ENCODE assay signal across 10 mouse cellular contexts in genomic region chr17:12722622-12723021, GRCm38 (mm10). TPM values are rescaled to one million over a fixed set of nuclear protein-coding genes. Genes with fewer than 3 reads are reported as not detected.
A peak's percentile ranks its signal among the peaks of the same experiment; 100 is the strongest.
DNase-seq lines count a peak whose midpoint lies in the region; ATAC-seq lines count a peak whose summit lies in the region.
"Had no signal": no experiment of that assay in that cellular context is flagged by ENCODE, and none has a peak within 500 bp of the region (broad histone marks: within the 10 kb centered on the region; RNA-seq: fewer than 3 reads in every experiment).

No protein-coding gene starts in this region.

- H3K9ac ChIP-seq in embryonic facial prominence, embryonic 13.5 days = no peak overlapping the region
- no peak overlapping the region for H3K9ac ChIP-seq in forebrain, embryonic 11.5 days (ENCODE audit: low read length)
- H3K9ac ChIP-seq in hindbrain, embryonic 13.5 days = no peak overlapping the region

- H3K9me3 ChIP-seq in embryonic facial prominence, embryonic 13.5 days = no peaks in the 10 kb centered on the region
- no peaks in the 10 kb centered on the region for H3K9me3 ChIP-seq in forebrain, embryonic 11.5 days (ENCODE audit: control insufficient read depth, low read length)
- no peaks in the 10 kb centered on the region for H3K9me3 ChIP-seq in hindbrain, embryonic 13.5 days

- intact Hi-C loops in heart, postnatal 14 days (cut with DNase I) = loop anchor here (2.0 to 5.0 kb wide), 2 partner anchors 44 to 70 kb away; no protein-coding TSS in a partner anchor

- peak; percentile 21 for DNase-seq in kidney, adult 9 months
- DNase-seq in kidney, postnatal 14 days = no peak
- DNase-seq in heart, postnatal 14 days = peak; percentile 39 to 54
- DNase-seq in lung, postnatal 4 days = peak; percentile 36 to 48
- no peak for DNase-seq in forebrain, embryonic 11.5 days (ENCODE audit: low spot score)
- no peak for DNase-seq in urinary bladder, adult 18-20 months (ENCODE audit: low spot score in 2 of 2)

- peaks cover 57% of the 10 kb centered on the region for H3K36me3 ChIP-seq in embryonic facial prominence, embryonic 13.5 days
- no peaks in the 10 kb centered on the region; the same call in 1 of the 2 replicates for H3K36me3 ChIP-seq in forebrain, embryonic 11.5 days (ENCODE audit: control insufficient read depth, insufficient read depth, low read length)
- H3K36me3 ChIP-seq in hindbrain, embryonic 13.5 days = peaks cover 60% of the 10 kb centered on the region

- peak overlapping the region; percentile 60 for H3K27ac ChIP-seq in embryonic facial prominence, embryonic 13.5 days
- no peak overlapping the region for H3K27ac ChIP-seq in forebrain, embryonic 11.5 days (ENCODE audit: low read depth, low read length)
- no peak overlapping the region for H3K27ac ChIP-seq in hindbrain, embryonic 13.5 days
- H3K27ac ChIP-seq: macrophage had no signal

- no peak overlapping the region for H3K4me3 ChIP-seq in embryonic facial prominence, embryonic 13.5 days
- no peak overlapping the region for H3K4me3 ChIP-seq in forebrain, embryonic 11.5 days (ENCODE audit: low read depth, low read length)
- H3K4me3 ChIP-seq in hindbrain, embryonic 13.5 days = no peak overlapping the region

- H3K4me2 ChIP-seq in embryonic facial prominence, embryonic 13.5 days = no peak overlapping the region
- no peak overlapping the region for H3K4me2 ChIP-seq in forebrain, embryonic 11.5 days (ENCODE audit: low read depth, low read length, severe bottlenecking)
- no peak overlapping the region for H3K4me2 ChIP-seq in hindbrain, embryonic 13.5 days

- ATAC-seq in embryonic facial prominence, embryonic 13.5 days (ENCODE audit: insufficient number of reproducible peaks, insufficient read depth, low FRiP score, low TSS enrichment, low read depth) = no peak
- ATAC-seq in forebrain, embryonic 11.5 days (replicated peaks; ENCODE audit: low FRiP score) = no peak
- ATAC-seq in hindbrain, embryonic 13.5 days (ENCODE audit: low FRiP score) = no peak

- H3K4me1 ChIP-seq in embryonic facial prominence, embryonic 13.5 days = peaks cover 59% of the 10 kb centered on the region
- no peaks in the 10 kb centered on the region for H3K4me1 ChIP-seq in forebrain, embryonic 11.5 days (replicated peaks; ENCODE audit: control insufficient read depth, insufficient read depth, low read length)
- peaks cover 32% of the 10 kb centered on the region for H3K4me1 ChIP-seq in hindbrain, embryonic 13.5 days (replicated peaks)

- H3K27me3 ChIP-seq in embryonic facial prominence, embryonic 13.5 days = no peaks in the 10 kb centered on the region
- no peaks in the 10 kb centered on the region for H3K27me3 ChIP-seq in forebrain, embryonic 11.5 days (ENCODE audit: control insufficient read depth, insufficient read depth, low read length)
- H3K27me3 ChIP-seq in hindbrain, embryonic 13.5 days = no peaks in the 10 kb centered on the region

- 23% methylated on average over 8 of the region's 8 CpGs for WGBS in embryonic facial prominence, embryonic 13.5 days
- WGBS in forebrain, embryonic 11.5 days = 49% methylated on average over 8 of the region's 8 CpGs
- WGBS in hindbrain, embryonic 13.5 days = 82% methylated on average over 8 of the region's 8 CpGs

RNA-seq across cellular contexts. Expression of gene Igf2r, which starts 46.8 kb away (rescaled TPM):
- polyA plus RNA-seq in embryonic facial prominence, embryonic 13.5 days (2015; fragmentation: Nextera tagmentation; extraction: Ambion mirVana) = 27.9 and 35.4 TPM in 2 replicates
- total RNA-seq in heart, postnatal 14 days (2021) = 100 to 1,000 TPM; 131 to 132 TPM
- polyA plus RNA-seq in forebrain, embryonic 11.5 days (2014; fragmentation: Nextera tagmentation; extraction: Ambion mirVana) = 21.0 and 21.7 TPM in 2 replicates
- polyA plus RNA-seq in hindbrain, embryonic 13.5 days (2015; fragmentation: Nextera tagmentation; extraction: Ambion mirVana) = 12.3 and 12.5 TPM in 2 replicates

RNA-seq across cellular contexts. Expression of gene Slc22a1, which starts 47.0 kb away (rescaled TPM):
- 0.58 TPM in 1 of 2 replicates, not detected in the other for polyA plus RNA-seq in embryonic facial prominence, embryonic 13.5 days (2015; fragmentation: Nextera tagmentation; extraction: Ambion mirVana)
- total RNA-seq in heart, postnatal 14 days (2021) = 1 to 10 TPM; 6.5 to 9.0 TPM
- not detected in 2 replicates for polyA plus RNA-seq in forebrain, embryonic 11.5 days (2014; fragmentation: Nextera tagmentation; extraction: Ambion mirVana)
- polyA plus RNA-seq in hindbrain, embryonic 13.5 days (2015; fragmentation: Nextera tagmentation; extraction: Ambion mirVana) = not detected in 2 replicates
- polyA plus RNA-seq: brain, embryonic 14.5 days; macrophage had no signal

Comparison
In these comparisons a context has a peak if more than half of its experiments do, and no peak if none do; other contexts are left out.
1. DNase-seq: peak in kidney, adult 9 months (single experiment), heart, postnatal 14 days (2 of 2) and lung, postnatal 4 days (2 of 2); none in kidney, postnatal 14 days (single experiment), forebrain, embryonic 11.5 days (single experiment) and urinary bladder, adult 18-20 months (0 of 2).